Mouse (Mus musculus) embryonic facial prominence, embryonic 10.5 days (tissue): ENCODE data around the gene Zic1. TPM values are rescaled to one million over a fixed set of nuclear protein-coding genes. Genes with fewer than 3 reads are reported as not detected.

Experiments used
- DNase-seq: peaks from one replicate; pipeline ENCODE4 v3.0.0-alpha.2; 2017; ENCODE audit warnings: low spot score
- H3K27ac ChIP-seq: fragments of 300-500 bp; sonication (generic); replicated peaks from 2 replicates; pipeline ENCODE4 v1.5.1; 2016; ENCODE audit warnings: mild to moderate bottlenecking
- H3K27me3 ChIP-seq: fragments of 300-500 bp; sonication (generic); replicated peaks from 2 replicates; pipeline ENCODE4 v1.6.1; 2016; ENCODE audit warnings: low read depth, mild to moderate bottlenecking; ENCODE audit not compliant: poor library complexity, severe bottlenecking
- H3K36me3 ChIP-seq: fragments of 300-500 bp; sonication (generic); replicated peaks from 2 replicates; pipeline ENCODE4 v1.6.1; 2016; ENCODE audit warnings: mild to moderate bottlenecking, moderate library complexity
- H3K4me1 ChIP-seq: fragments of 300-500 bp; sonication (generic); 2 replicates; pipeline ENCODE4 v1.6.1; 2016
- H3K4me3 ChIP-seq: fragments of 300-500 bp; sonication (generic); 2 replicates; pipeline ENCODE4 v1.5.1; 2016; ENCODE audit warnings: mild to moderate bottlenecking, moderate library complexity
- H3K9me3 ChIP-seq: fragments of 300-500 bp; sonication (generic); 2 replicates; pipeline ENCODE4 v1.6.1; 2016; ENCODE audit warnings: mild to moderate bottlenecking
- WGBS: fragments of 180-500 bp; shearing (Covaris S2); methylation state at CpG from one replicate; pipeline ENCODE4 v1.1.7; 2016; 5-methylcytosine and 5-hydroxymethylcytosine counted together
- polyA plus RNA-seq: library from polyadenylated mRNA; unstranded; fragments of >200 nt; fragmentation: Nextera tagmentation; extraction: Ambion mirVana; gene quantifications from 2 replicates; pipeline ENCODE4 v1.2.1, GENCODE M21; 2016

The Zic1 gene
- polyA plus RNA-seq, 1 experiment from 2014 or later, result 1.5 TPM

- Histone ChIP-seq H3K9me3 (no peaks in the 10 kb centered on the region), H3K36me3 (no peaks in the 10 kb centered on the region), H3K27me3 (peaks cover 100% of the 10 kb centered on the region), H3K27ac (no peak overlapping the region), H3K4me1 (no peaks in the 10 kb centered on the region), H3K4me3 (peak overlapping the region; percentile 34)
- WGBS, result 13% methylated on average over 6 of the region's 6 CpGs
- no peak for DNase-seq
Observed at GRCm38 (mm10) chr9:91370191-91370708, 4.6 kb upstream of the Zic1 start.

GRCm38 (mm10) chr9:91369293-91369991 is 3.8 kb upstream of the Zic1 start:
- Histone ChIP-seq H3K4me1 (peaks cover 5% of the 10 kb centered on the region), H3K36me3 (no peaks in the 10 kb centered on the region), H3K27me3 (peaks cover 100% of the 10 kb centered on the region), H3K4me3 (peak overlapping the region; percentile 34), H3K27ac (0 out of 2 replicates have a peak overlapping the region, but pooled peaks have one; percentile 14), H3K9me3 (no peaks in the 10 kb centered on the region)
- peak; percentile 36 for DNase-seq
- 2% methylated on average over 26 of the region's 26 CpGs for WGBS

- no peaks in the 10 kb centered on the region for H3K36me3 ChIP-seq
- no peaks in the 10 kb centered on the region for H3K9me3 ChIP-seq
- no peak overlapping the region for H3K27ac ChIP-seq
- peak overlapping the region; percentile 34; the same call in 1 of the 2 replicates for H3K4me3 ChIP-seq
- H3K27me3 ChIP-seq, result peaks cover 100% of the 10 kb centered on the region
- H3K4me1 ChIP-seq, result peaks cover 6% of the 10 kb centered on the region
- 3% methylated on average over 13 of the region's 13 CpGs for WGBS
- no peak for DNase-seq
Observed at GRCm38 (mm10) chr9:91368946-91369292, 3.3 kb upstream of the Zic1 start.

- H3K36me3 ChIP-seq, result no peaks in the 10 kb centered on the region
- peak; percentile 24 for DNase-seq
- peaks cover 100% of the 10 kb centered on the region for H3K27me3 ChIP-seq
- no peak overlapping the region for H3K4me3 ChIP-seq
- H3K9me3 ChIP-seq, result no peaks in the 10 kb centered on the region
- peaks cover 6% of the 10 kb centered on the region for H3K4me1 ChIP-seq
- WGBS, result under 1% methylated on average over 3 of the region's 3 CpGs
- peak overlapping the region; percentile 54 for H3K27ac ChIP-seq
Observed at GRCm38 (mm10) chr9:91368150-91368549, 2.5 kb upstream of the Zic1 start.

GRCm38 (mm10) chr9:91366999-91367811 is 1.6 kb upstream of the Zic1 start:
- Histone ChIP-seq H3K9me3 (no peaks in the 10 kb centered on the region), H3K27ac (peak overlapping the region; percentile 51), H3K36me3 (no peaks in the 10 kb centered on the region), H3K27me3 (peaks cover 100% of the 10 kb centered on the region), H3K4me1 (peaks cover 7% of the 10 kb centered on the region), H3K4me3 (peak overlapping the region; percentile 57)
- peak; percentile 35 for DNase-seq
- WGBS, result under 1% methylated on average over 30 of the region's 30 CpGs

GRCm38 (mm10) chr9:91366226-91366998 is 802 bp upstream of the Zic1 start:
- H3K4me1 ChIP-seq, result peaks cover 13% of the 10 kb centered on the region
- H3K36me3 ChIP-seq, result no peaks in the 10 kb centered on the region
- H3K9me3 ChIP-seq, result no peaks in the 10 kb centered on the region
- H3K27ac ChIP-seq, result peak overlapping the region; percentile 51
- H3K4me3 ChIP-seq, result peak overlapping the region; percentile 57
- DNase-seq, result peak; percentile 45
- H3K27me3 ChIP-seq, result peaks cover 100% of the 10 kb centered on the region
- WGBS, result 1% methylated on average over 18 of the region's 18 CpGs

GRCm38 (mm10) chr9:91364971-91365501 is 574 bp downstream of the Zic1 start:
- H3K4me1 ChIP-seq, result peaks cover 13% of the 10 kb centered on the region
- WGBS, result under 1% methylated on average over 42 of the region's 42 CpGs
- peak overlapping the region; percentile 81 for H3K27ac ChIP-seq
- H3K27me3 ChIP-seq, result peaks cover 100% of the 10 kb centered on the region
- DNase-seq, result peak; percentile 79
- no peaks in the 10 kb centered on the region for H3K9me3 ChIP-seq
- peak overlapping the region; percentile 57 for H3K4me3 ChIP-seq
- H3K36me3 ChIP-seq, result no peaks in the 10 kb centered on the region

- Histone ChIP-seq H3K36me3 (no peaks in the 10 kb centered on the region), H3K27me3 (peaks cover 100% of the 10 kb centered on the region), H3K4me1 (peaks cover 13% of the 10 kb centered on the region), H3K9me3 (no peaks in the 10 kb centered on the region), H3K27ac (peak overlapping the region; percentile 81), H3K4me3 (peak overlapping the region; percentile 57)
- under 1% methylated on average over 77 of the region's 77 CpGs for WGBS
- DNase-seq, result peak; percentile 70
Observed at GRCm38 (mm10) chr9:91364127-91364970, 1.3 kb downstream of the Zic1 start.

GRCm38 (mm10) chr9:91363814-91364126 is 1.8 kb downstream of the Zic1 start:
- DNase-seq, result peak; percentile 64
- peaks cover 100% of the 10 kb centered on the region for H3K27me3 ChIP-seq
- no peaks in the 10 kb centered on the region for H3K9me3 ChIP-seq
- H3K27ac ChIP-seq, result peak overlapping the region; percentile 81
- H3K4me1 ChIP-seq, result peaks cover 13% of the 10 kb centered on the region
- under 1% methylated on average over 7 of the region's 7 CpGs for WGBS
- peak overlapping the region; percentile 57 for H3K4me3 ChIP-seq
- no peaks in the 10 kb centered on the region for H3K36me3 ChIP-seq

GRCm38 (mm10) chr9:91363011-91363730 is 2.4 kb downstream of the Zic1 start:
- Histone ChIP-seq H3K27ac (peak overlapping the region; percentile 81), H3K27me3 (peaks cover 100% of the 10 kb centered on the region), H3K9me3 (no peaks in the 10 kb centered on the region), H3K36me3 (no peaks in the 10 kb centered on the region), H3K4me3 (peak overlapping the region; percentile 57), H3K4me1 (peaks cover 13% of the 10 kb centered on the region)
- peak; percentile 44 for DNase-seq
- WGBS, result 2% methylated on average over 14 of the region's 14 CpGs
